Mouse (Mus musculus): Measurements from ENCODE around the gene Tut4.

Gene Tut4

GRCm38 (mm10) chr4:108459231-108460155 is at the start of gene Tut4:
Gene Tut4, plus strand, starts transcription at chr4:108459426.
- DNase-seq, result peak; percentile 58 to 60

- DNase-seq, result no peak
These were observed 34.6 kb upstream of the Tut4 start for GRCm38 (mm10) chr4:108424587-108424986.

GRCm38 (mm10) chr4:108427719-108428340 is 31.4 kb upstream of the Tut4 start:
- no peak for DNase-seq

- DNase-seq, result no peak
These were observed 30.9 kb upstream of the Tut4 start for GRCm38 (mm10) chr4:108428341-108428721.

GRCm38 (mm10) chr4:108430656-108431560 is 28.3 kb upstream of the Tut4 start:
- peak in 1 of 2 experiments; percentile 9 for DNase-seq

- no peak for DNase-seq
These were observed 27.7 kb upstream of the Tut4 start for GRCm38 (mm10) chr4:108431561-108431936.

- DNase-seq, result no peak
These were observed 25.9 kb upstream of the Tut4 start for GRCm38 (mm10) chr4:108433341-108433740.

- DNase-seq, result no peak
These were observed 25.0 kb upstream of the Tut4 start for GRCm38 (mm10) chr4:108434221-108434620.

- no peak for DNase-seq
These were observed 24.4 kb upstream of the Tut4 start for GRCm38 (mm10) chr4:108434781-108435180.

- no peak for DNase-seq
These were observed 23.6 kb upstream of the Tut4 start for GRCm38 (mm10) chr4:108435646-108436045.

GRCm38 (mm10) chr4:108436225-108436624 is 23.0 kb upstream of the Tut4 start:
- no peak for DNase-seq

- DNase-seq, result peak; percentile 69 to 74
These were observed 21.0 kb upstream of the Tut4 start for GRCm38 (mm10) chr4:108438082-108438840.

GRCm38 (mm10) chr4:108448091-108448490 is 11.1 kb upstream of the Tut4 start:
- no peak for DNase-seq

GRCm38 (mm10) chr4:108456028-108456427 is 3.2 kb upstream of the Tut4 start:
- peak; percentile 5 to 57 for DNase-seq

- DNase-seq, result no peak
These were observed 955 bp upstream of the Tut4 start for GRCm38 (mm10) chr4:108458201-108458741.

GRCm38 (mm10) chr4:108460156-108460923 is 1.1 kb downstream of the Tut4 start:
- DNase-seq, result peak; percentile 38 to 41

GRCm38 (mm10) chr4:108461262-108461903 is 2.2 kb downstream of the Tut4 start:
- no peak for DNase-seq

- DNase-seq, result no peak
These were observed 14.4 kb downstream of the Tut4 start for GRCm38 (mm10) chr4:108473586-108473985.

- no peak for DNase-seq
These were observed 23.6 kb downstream of the Tut4 start for GRCm38 (mm10) chr4:108482776-108483175.

GRCm38 (mm10) chr4:108484230-108484629 is 25.0 kb downstream of the Tut4 start:
- no peak for DNase-seq

- DNase-seq, result no peak
These were observed 43.8 kb downstream of the Tut4 start for GRCm38 (mm10) chr4:108503023-108503422.

Data from kidney, adult 8-10 months (tissue).